Mouse (Mus musculus) heart, embryonic 14.5 days (tissue): ENCODE results near the gene Cmtm8. TPM values are rescaled to one million over a fixed set of nuclear protein-coding genes. Genes with fewer than 3 reads are reported as not detected.

Source experiments
- ATAC-seq: fragments of 200-750 bp; cut with Nextera tagmentation; 2 replicates; pipeline ENCODE4 v1.8.0; 2017; ENCODE audit warnings: low read depth, moderate TSS enrichment; ENCODE audit not compliant: insufficient number of reproducible peaks, insufficient read depth, low FRiP score
- H3K27ac ChIP-seq, 2 experiments: fragments of 200-500 bp in 1 of 2; fragments of 300-500 bp in 1 of 2; sonication (generic) in 1 of 2; replicated peaks in 1 of 2; 2 replicates each; pipeline ENCODE4 v1.5.1; 2012 to 2014; ENCODE audit warnings: low read depth in 2 of 2, low read length in 2 of 2, control low read depth in 1 of 2, mild to moderate bottlenecking in 1 of 2, mixed read lengths in 1 of 2; ENCODE audit not compliant: control insufficient read depth in 1 of 2, insufficient read depth in 1 of 2
- H3K27me3 ChIP-seq: fragments of 300-500 bp; sonication (generic); 2 replicates; pipeline ENCODE4 v1.6.1; 2014; ENCODE audit warnings: mild to moderate bottlenecking, low read length, control low read depth; ENCODE audit not compliant: control insufficient read depth, insufficient read depth
- H3K36me3 ChIP-seq: fragments of 300-500 bp; sonication (generic); 2 replicates; pipeline ENCODE4 v1.6.1; 2014; ENCODE audit warnings: mild to moderate bottlenecking, control low read depth, low read length, mixed read lengths; ENCODE audit not compliant: control insufficient read depth, insufficient read depth
- H3K4me1 ChIP-seq, 2 experiments: fragments of 200-500 bp in 1 of 2; fragments of 300-500 bp in 1 of 2; sonication (generic) in 1 of 2; 2 replicates each; pipeline ENCODE4 v1.6.1; 2012 to 2014; ENCODE audit warnings: low read length in 2 of 2, control low read depth in 1 of 2, mixed read lengths in 1 of 2; ENCODE audit not compliant: control insufficient read depth in 2 of 2, insufficient read depth in 2 of 2
- H3K4me2 ChIP-seq: fragments of 300-500 bp; sonication (generic); 2 replicates; pipeline ENCODE4 v1.6.1; 2014; ENCODE audit warnings: mild to moderate bottlenecking, low read length
- H3K4me3 ChIP-seq, 2 experiments: fragments of 200-500 bp in 1 of 2; fragments of 300-500 bp in 1 of 2; sonication (generic) in 1 of 2; 2 replicates each; pipeline ENCODE4 v1.5.1; 2012 to 2014; ENCODE audit warnings: low read length in 2 of 2, mild to moderate bottlenecking in 2 of 2, control low read depth in 1 of 2, low read depth in 1 of 2, moderate library complexity in 1 of 2; ENCODE audit not compliant: control insufficient read depth in 1 of 2, insufficient read depth in 1 of 2
- H3K9ac ChIP-seq: fragments of 300-500 bp; sonication (generic); 2 replicates; pipeline ENCODE4 v1.6.1; 2014; ENCODE audit warnings: mild to moderate bottlenecking, low read length
- H3K9me3 ChIP-seq: fragments of 300-500 bp; sonication (generic); 2 replicates; pipeline ENCODE4 v1.6.1; 2016; ENCODE audit warnings: low read length, control low read depth; ENCODE audit not compliant: control insufficient read depth
- WGBS: fragments of 180-500 bp; shearing (Covaris S2); extraction: QIAGEN DNeasy Blood & Tissue Kit; methylation state at CpG from one replicate; pipeline ENCODE4 v1.1.7; 2014; 5-methylcytosine and 5-hydroxymethylcytosine counted together
- polyA plus RNA-seq: library from polyadenylated mRNA; unstranded; fragments of >200 nt; fragmentation: Nextera tagmentation; extraction: Ambion mirVana; gene quantifications from 2 replicates; pipeline ENCODE4 v1.2.1, GENCODE M21; 2014

Cmtm8 gene
- polyA plus RNA-seq, 1 experiment from 2014 or later = 15.1 TPM

- no peak overlapping the region for H3K27ac ChIP-seq
- H3K27me3 ChIP-seq = no peaks in the 10 kb centered on the region
- H3K9me3 ChIP-seq = no peaks in the 10 kb centered on the region
- no peak overlapping the region for H3K4me3 ChIP-seq
- no peak for ATAC-seq
- WGBS = 29% methylated on average over 11 of the region's 11 CpGs
- peaks cover 2 to 4% of the 10 kb centered on the region in 2 experiments; a peak in 2 of 4 replicates for H3K4me1 ChIP-seq
- no peaks in the 10 kb centered on the region for H3K36me3 ChIP-seq
- H3K4me2 ChIP-seq = no peak overlapping the region
- no peak overlapping the region for H3K9ac ChIP-seq
Observed at GRCm38 (mm10) chr9:114796473-114797050, 47.4 kb downstream of the Cmtm8 start.

- Histone ChIP-seq H3K9me3 (no peaks in the 10 kb centered on the region), H3K27me3 (no peaks in the 10 kb centered on the region), H3K4me2 (no peak overlapping the region), H3K9ac (no peak overlapping the region), H3K27ac (no peak overlapping the region), H3K4me3 (no peak overlapping the region), H3K36me3 (no peaks in the 10 kb centered on the region), H3K4me1 (peaks cover 0 to 4% of the 10 kb centered on the region in 2 experiments; a peak in 1 of 4 replicates)
- no peak for ATAC-seq
- 81% methylated on average over 4 of the region's 4 CpGs for WGBS
Observed at GRCm38 (mm10) chr9:114794491-114794890, 49.5 kb downstream of the Cmtm8 start.

GRCm38 (mm10) chr9:114793764-114794295 is 50.1 kb downstream of the Cmtm8 start:
- no peak for ATAC-seq
- Histone ChIP-seq H3K27me3 (no peaks in the 10 kb centered on the region), H3K4me1 (peaks cover 0 to 4% of the 10 kb centered on the region in 2 experiments; a peak in 1 of 4 replicates), H3K9me3 (no peaks in the 10 kb centered on the region), H3K27ac (no peak overlapping the region), H3K4me3 (no peak overlapping the region), H3K4me2 (no peak overlapping the region), H3K9ac (no peak overlapping the region), H3K36me3 (no peaks in the 10 kb centered on the region)
- WGBS = 84% methylated on average over 9 of the region's 9 CpGs

- H3K4me2 ChIP-seq = no peak overlapping the region
- ATAC-seq = no peak
- H3K4me3 ChIP-seq = no peak overlapping the region
- H3K4me1 ChIP-seq = peaks cover 6 to 7% of the 10 kb centered on the region in 2 experiments; a peak in 3 of 4 replicates
- H3K9me3 ChIP-seq = peaks cover 4% of the 10 kb centered on the region; the same call in 1 of the 2 replicates
- H3K9ac ChIP-seq = no peak overlapping the region
- H3K27me3 ChIP-seq = no peaks in the 10 kb centered on the region
- no peaks in the 10 kb centered on the region for H3K36me3 ChIP-seq
- no peak overlapping the region for H3K27ac ChIP-seq
- WGBS = 83% methylated on average over 8 of the region's 8 CpGs
Observed at GRCm38 (mm10) chr9:114789989-114790388, 54.0 kb downstream of the Cmtm8 start.

GRCm38 (mm10) chr9:114789557-114789956 is 54.4 kb downstream of the Cmtm8 start:
- Histone ChIP-seq H3K27ac (no peak overlapping the region), H3K36me3 (no peaks in the 10 kb centered on the region), H3K9me3 (peaks cover 4% of the 10 kb centered on the region; the same call in 1 of the 2 replicates), H3K9ac (no peak overlapping the region), H3K4me1 (peaks cover 6 to 7% of the 10 kb centered on the region in 2 experiments; a peak in 3 of 4 replicates), H3K4me2 (no peak overlapping the region), H3K27me3 (no peaks in the 10 kb centered on the region), H3K4me3 (no peak overlapping the region)
- 60% methylated on average over 7 of the region's 7 CpGs for WGBS
- no peak for ATAC-seq

- Histone ChIP-seq H3K27me3 (no peaks in the 10 kb centered on the region), H3K4me2 (no peak overlapping the region), H3K9ac (no peak overlapping the region), H3K4me1 (peaks cover 6 to 7% of the 10 kb centered on the region in 2 experiments; a peak in 3 of 4 replicates), H3K36me3 (no peaks in the 10 kb centered on the region), H3K9me3 (peaks cover 4% of the 10 kb centered on the region; the same call in 1 of the 2 replicates), H3K27ac (no peak overlapping the region), H3K4me3 (no peak overlapping the region)
- WGBS = 75% methylated on average over 8 of the region's 8 CpGs
- no peak for ATAC-seq
Observed at GRCm38 (mm10) chr9:114788697-114789096, 55.3 kb downstream of the Cmtm8 start.

- Histone ChIP-seq H3K9ac (no peak overlapping the region), H3K27me3 (no peaks in the 10 kb centered on the region), H3K4me3 (no peak overlapping the region), H3K36me3 (no peaks in the 10 kb centered on the region), H3K4me1 (peaks cover 6 to 7% of the 10 kb centered on the region in 2 experiments; a peak in 3 of 4 replicates), H3K9me3 (peaks cover 4% of the 10 kb centered on the region; the same call in 1 of the 2 replicates), H3K27ac (no peak overlapping the region), H3K4me2 (no peak overlapping the region)
- no peak for ATAC-seq
- WGBS = 81% methylated on average over 7 of the region's 7 CpGs
Observed at GRCm38 (mm10) chr9:114787716-114788115, 56.2 kb downstream of the Cmtm8 start.
